Mouse (Mus musculus) kidney, adult 18-20 months (tissue): ENCODE data around the gene Nostrin.

Source experiments
- DNase-seq: peaks from one replicate; pipeline ENCODE4 v3.0.0; 2021

Gene Nostrin

DNA sequence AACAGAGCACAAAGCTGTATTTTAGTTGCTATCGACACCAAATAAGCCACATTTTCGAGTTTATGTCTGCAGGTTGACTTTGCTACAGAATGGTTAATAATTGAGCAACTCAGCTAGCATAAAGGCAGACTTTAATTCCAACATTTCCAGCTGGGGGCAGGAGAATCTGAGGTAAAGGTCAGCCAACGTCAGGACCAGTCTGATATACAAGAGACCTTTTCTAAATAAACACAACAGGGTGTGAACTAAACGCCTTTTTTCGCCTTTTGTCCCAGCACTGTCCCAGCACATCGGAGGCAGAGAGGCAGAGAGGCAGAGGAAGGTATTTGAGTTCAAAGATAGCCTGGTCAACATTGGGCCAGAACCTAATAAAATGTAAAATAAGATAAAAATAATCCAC lies 69.6 kb downstream of the Nostrin start:
- DNase-seq, result peak; percentile 35

DNA sequence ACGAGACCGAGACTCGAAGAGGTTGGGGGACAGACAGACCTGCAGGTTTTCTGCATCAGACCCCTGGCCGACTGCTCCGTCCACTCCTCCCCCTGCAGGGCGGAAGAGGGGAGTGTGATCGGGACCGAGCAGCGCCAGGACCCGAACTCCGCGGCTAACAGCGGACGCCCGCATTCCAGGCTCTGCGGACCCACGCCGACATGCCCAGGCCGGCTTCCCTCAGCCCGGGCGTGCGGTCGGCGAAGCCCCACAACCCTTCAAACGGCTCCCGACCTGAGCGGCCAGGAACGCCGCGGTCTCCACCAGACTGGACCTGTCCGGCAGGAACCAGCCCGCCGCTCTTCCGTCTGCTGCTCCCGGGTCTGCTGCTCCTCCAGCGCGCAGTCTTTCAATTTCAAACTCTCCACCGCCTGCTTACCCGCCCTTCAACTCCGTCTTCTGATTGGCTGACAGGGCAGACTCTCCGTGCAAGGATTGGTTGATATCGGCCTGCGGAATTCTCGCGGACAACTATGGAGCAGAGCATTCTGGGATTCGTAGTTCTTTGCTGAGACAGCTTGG lies 70.3 kb downstream of the Nostrin start, which contains the start of gene Spc25:
TSS of gene Spc25 (minus strand) at position 404 of the 561 bp plus-strand sequence.
- peak; percentile 88 for DNase-seq

GRCm38 (mm10) chr2:69206523-69206922 lies 70.9 kb downstream of the Nostrin start:
- no peak for DNase-seq

DNA sequence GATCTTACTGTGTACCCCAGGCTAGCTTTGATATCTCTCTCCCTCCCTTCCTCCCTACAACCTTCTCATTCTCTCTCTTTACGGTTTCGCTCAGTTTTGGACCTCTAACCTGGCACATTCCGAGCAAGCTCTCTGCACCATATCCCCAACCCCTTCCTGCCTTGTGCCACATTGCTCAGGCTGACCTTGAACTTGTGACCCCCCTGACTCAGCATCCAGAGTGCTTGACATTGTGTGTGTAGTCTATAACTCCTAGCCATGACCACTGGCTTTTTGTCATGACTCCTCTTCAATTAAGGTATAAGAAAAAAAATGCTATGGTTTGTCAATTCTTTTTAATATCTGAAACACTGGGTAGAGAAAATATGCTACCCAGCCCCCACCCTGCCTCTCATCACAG lies 74.1 kb downstream of the Nostrin start:
- DNase-seq, result no peak

DNA sequence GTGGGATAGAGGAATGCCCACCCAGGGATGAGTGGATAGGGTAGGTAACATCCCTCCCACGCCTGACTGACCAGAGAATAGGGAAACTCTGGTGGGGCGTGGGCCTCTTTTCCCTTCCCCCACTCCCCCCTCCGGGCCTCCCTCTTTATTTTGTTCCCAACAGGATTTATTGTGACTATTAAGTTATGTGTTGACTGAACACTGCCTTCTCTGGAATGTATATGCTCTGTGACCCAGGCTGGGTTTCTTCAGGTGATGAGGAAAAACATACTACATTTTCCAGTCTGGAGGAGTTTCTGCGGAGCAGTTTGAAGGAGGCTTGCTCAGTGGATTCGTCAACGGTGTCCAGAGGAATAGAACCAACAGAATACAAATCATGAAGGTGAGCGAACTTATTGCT lies 75.2 kb downstream of the Nostrin start, which contains the start of gene G6pc2:
TSS of gene G6pc2 (plus strand) at position 301 of the 400 bp plus-strand sequence.
- no peak for DNase-seq

DNA sequence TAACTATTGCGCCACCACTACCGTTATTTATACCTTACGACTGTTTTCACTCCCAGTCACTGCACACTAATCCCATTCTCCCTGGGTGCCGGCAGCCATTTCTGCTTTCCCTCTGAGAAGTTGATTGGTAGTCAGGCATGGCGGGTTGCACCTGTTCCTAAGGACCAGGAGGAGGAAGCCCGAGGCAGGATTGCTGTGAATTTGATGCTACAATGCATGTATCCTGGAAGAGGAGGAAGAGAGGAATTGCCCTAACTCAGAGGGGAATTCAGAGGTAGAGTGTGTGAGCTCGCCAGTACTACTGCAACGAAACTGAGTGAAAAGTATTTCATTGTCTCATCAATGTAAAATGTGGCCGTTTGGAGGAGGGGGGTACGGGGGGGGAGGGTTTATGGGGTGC lies 77.1 kb downstream of the Nostrin start:
- DNase-seq, result no peak

DNA sequence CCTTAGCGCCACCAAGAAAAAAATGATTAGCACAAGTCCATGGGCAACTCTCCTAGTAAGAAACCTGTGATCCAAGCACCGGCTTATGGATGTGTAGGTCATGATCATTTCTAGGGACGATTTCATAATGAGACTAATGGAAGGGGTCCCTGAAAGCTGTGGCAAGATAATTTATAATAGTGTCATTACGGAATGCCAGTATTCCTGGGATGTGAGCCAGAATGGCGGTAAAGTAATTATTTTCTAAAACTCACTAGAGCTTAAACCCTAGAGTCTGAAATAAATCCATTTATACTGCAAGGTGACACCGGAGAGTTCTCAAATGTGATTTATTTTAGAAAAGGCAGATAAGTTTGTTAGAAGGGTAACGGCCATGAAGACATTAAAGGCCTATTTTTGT lies 79.6 kb downstream of the Nostrin start:
- DNase-seq, result no peak

GRCm38 (mm10) chr2:69221868-69222416 lies 86.3 kb downstream of the Nostrin start:
- no peak for DNase-seq

DNA sequence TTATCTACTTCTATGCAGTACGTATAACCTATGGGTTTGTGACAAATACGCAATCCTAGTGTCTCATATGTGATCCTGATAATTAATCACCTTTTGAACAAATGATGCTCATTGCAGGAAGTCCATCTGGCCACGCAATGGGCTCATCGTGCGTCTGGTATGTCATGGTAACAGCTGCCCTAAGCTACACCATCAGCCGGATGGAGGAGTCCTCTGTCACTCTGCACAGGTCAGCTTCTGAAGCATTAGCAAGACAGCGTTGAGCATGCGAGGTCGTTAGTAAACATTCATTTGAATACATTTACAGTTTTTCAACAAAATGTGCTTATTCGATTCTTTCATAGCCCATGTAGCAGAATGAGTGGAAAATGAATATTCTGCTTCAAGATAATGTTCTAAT lies 87.2 kb downstream of the Nostrin start:
- DNase-seq, result no peak

- no peak for DNase-seq
These were observed 89.1 kb downstream of the Nostrin start for GRCm38 (mm10) chr2:69224724-69225123.

DNA sequence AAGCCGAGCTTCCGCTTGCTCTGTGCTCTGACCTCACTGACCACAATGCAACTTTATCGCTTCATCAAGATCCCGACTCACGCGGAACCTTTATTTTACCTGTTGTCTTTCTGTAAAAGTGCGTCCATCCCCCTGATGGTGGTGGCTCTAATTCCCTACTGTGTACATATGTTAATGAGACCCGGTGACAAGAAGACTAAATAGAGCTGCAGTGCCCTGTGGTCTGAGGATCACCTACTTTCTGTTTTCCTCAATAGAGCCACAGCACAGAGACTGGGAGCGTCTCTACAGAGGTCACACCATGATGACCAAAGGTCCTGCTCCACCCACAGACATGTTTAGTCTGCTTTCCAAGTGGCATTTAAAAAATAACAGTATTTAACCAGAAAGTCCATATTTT lies 91.3 kb downstream of the Nostrin start:
- DNase-seq, result no peak

GRCm38 (mm10) chr2:69228635-69229034 lies 93.0 kb downstream of the Nostrin start:
- DNase-seq, result no peak

- no peak for DNase-seq
These were observed 94.5 kb downstream of the Nostrin start for GRCm38 (mm10) chr2:69230137-69230536.

GRCm38 (mm10) chr2:69232101-69232500 lies 96.5 kb downstream of the Nostrin start:
- DNase-seq, result no peak

DNA sequence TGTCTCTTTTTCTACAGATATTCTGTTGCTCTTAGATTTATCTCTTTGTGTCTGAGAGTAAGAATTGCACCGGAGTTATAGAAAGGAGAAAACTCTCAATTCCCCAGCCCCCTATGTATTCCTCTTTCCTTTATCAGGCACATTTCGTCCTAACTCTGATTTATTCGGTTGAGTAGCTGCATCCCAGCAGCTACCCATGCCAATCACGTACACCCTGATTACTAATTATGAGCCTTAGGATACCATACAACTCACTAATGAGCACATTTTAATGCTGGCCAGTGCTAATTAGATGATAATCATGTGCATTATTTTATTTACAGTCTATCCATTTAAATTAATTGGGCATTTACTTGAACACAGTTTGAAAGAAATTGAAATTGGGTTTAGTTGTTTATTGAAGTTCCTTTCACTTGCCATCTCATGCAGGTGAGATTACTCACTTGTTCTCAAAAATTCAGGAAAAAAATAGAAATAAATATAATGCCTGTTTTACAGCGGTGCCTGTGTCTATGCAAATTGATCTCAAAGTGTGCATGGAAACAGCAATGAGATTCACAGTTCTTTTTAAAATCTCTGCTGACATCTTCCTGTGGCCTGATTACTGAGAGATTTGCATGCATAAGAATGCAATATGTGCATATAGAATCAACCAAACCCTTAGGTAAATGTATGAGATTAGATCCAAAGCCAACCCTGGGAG lies 99.5 kb downstream of the Nostrin start:
- DNase-seq, result no peak
